Mouse (Mus musculus) CH12.LX (cell line): ENCODE data around the gene Fam13c. TPM values are rescaled to one million over a fixed set of nuclear protein-coding genes. Genes with fewer than 3 reads are reported as not detected.

Experiments used
- DNase-seq: peaks from one replicate; pipeline ENCODE4 v3.0.0-alpha.2; 2013; ENCODE audit errors: extremely low read depth
- H3K27ac ChIP-seq: 2 replicates; pipeline ENCODE4 v1.5.1; 2012; ENCODE audit warnings: low read depth, mild to moderate bottlenecking, control low read depth, moderate library complexity; ENCODE audit not compliant: insufficient read depth
- H3K27me3 ChIP-seq: replicated peaks from 2 replicates; pipeline ENCODE3; 2012; ENCODE audit warnings: inconsistent platforms
- H3K36me3 ChIP-seq, 2 experiments: replicated peaks in 1 of 2; 2 replicates each; pipeline versions ENCODE3 to v1.6.1; 2012; ENCODE audit warnings: inconsistent platforms in 1 of 2, low read length in 1 of 2, mild to moderate bottlenecking in 1 of 2, mixed read lengths in 1 of 2, moderate library complexity in 1 of 2; ENCODE audit not compliant: control insufficient read depth in 1 of 2, insufficient read depth in 1 of 2
- H3K4me1 ChIP-seq, 2 experiments: 2 replicates each; pipeline ENCODE4 v1.6.1; 2012; ENCODE audit warnings: inconsistent platforms in 1 of 2, moderate library complexity in 1 of 2; ENCODE audit not compliant: insufficient read depth in 2 of 2, control insufficient read depth in 1 of 2
- H3K4me2 ChIP-seq: 2 replicates; pipeline ENCODE4 v1.6.1; 2012; ENCODE audit warnings: low read depth, mild to moderate bottlenecking, control low read depth; ENCODE audit not compliant: poor library complexity, insufficient read depth, severe bottlenecking
- H3K4me3 ChIP-seq, 3 experiments: fragments of 150-350 bp in 1 of 3; sonication (generic) in 1 of 3; replicated peaks in 1 of 3; 2 replicates each; pipeline versions ENCODE3 to v1.5.1; 2011 to 2012; ENCODE audit warnings: low read depth in 2 of 3, low read length in 2 of 3, mild to moderate bottlenecking in 2 of 3, moderate library complexity in 2 of 3, control low read depth in 1 of 3, improper control_type of control experiment in 1 of 3, inconsistent platforms in 1 of 3, mixed read lengths in 1 of 3; ENCODE audit not compliant: poor library complexity in 1 of 3
- H3K79me2 ChIP-seq: replicated peaks from 2 replicates; pipeline ENCODE4 v1.6.1; 2012; ENCODE audit warnings: mild to moderate bottlenecking, moderate library complexity; ENCODE audit not compliant: control insufficient read depth, poor library complexity, insufficient read depth, severe bottlenecking; ENCODE audit errors: extremely low read depth
- H3K9ac ChIP-seq: 2 replicates; pipeline ENCODE4 v1.6.1; 2012; ENCODE audit warnings: low read depth, mild to moderate bottlenecking, control low read depth, moderate library complexity; ENCODE audit not compliant: insufficient read depth
- H3K9me3 ChIP-seq: replicated peaks from 2 replicates; pipeline ENCODE3; 2012; ENCODE audit warnings: low read length, inconsistent platforms, mixed read lengths
- BHLHE40 ChIP-seq: IDR thresholded peaks from 2 replicates; pipeline ENCODE4 v1.6.1; 2011; ENCODE audit warnings: mild to moderate bottlenecking, low read depth, low read length, improper control_type of control experiment
- CHD1 ChIP-seq: IDR thresholded peaks from 2 replicates; pipeline ENCODE4 v1.6.1; 2012; ENCODE audit warnings: low read depth, low read length, improper control_type of control experiment, inconsistent platforms
- CTCF ChIP-seq, 2 experiments: IDR thresholded peaks in 1 of 2; conservative IDR thresholded peaks in 1 of 2; 2 replicates each; pipeline ENCODE4 v1.5.1; 2011 to 2012; ENCODE audit warnings: low read depth in 2 of 2, low read length in 2 of 2, improper control_type of control experiment in 1 of 2, inconsistent platforms in 1 of 2, mild to moderate bottlenecking in 1 of 2, moderate library complexity in 1 of 2
- ELF1 ChIP-seq: IDR thresholded peaks from 2 replicates; pipeline ENCODE4 v1.6.1; 2014; ENCODE audit warnings: low read depth, mild to moderate bottlenecking, inconsistent platforms, low read length, improper control_type of control experiment
- IRF4 ChIP-seq: IDR thresholded peaks from 2 replicates; pipeline ENCODE4 v1.6.1; 2014; ENCODE audit warnings: low read depth, mild to moderate bottlenecking, inconsistent platforms, low read length, improper control_type of control experiment
- MAFK ChIP-seq: IDR thresholded peaks from 2 replicates; pipeline ENCODE4 v1.6.1; 2011; ENCODE audit warnings: low read length, improper control_type of control experiment; ENCODE audit not compliant: insufficient replicate concordance
- MAX ChIP-seq: IDR thresholded peaks from 2 replicates; pipeline ENCODE4 v1.6.1; 2011; ENCODE audit warnings: low read length, improper control_type of control experiment
- MEF2A ChIP-seq: IDR thresholded peaks from 2 replicates; pipeline ENCODE4 v1.6.1; 2014; ENCODE audit warnings: low read depth, mild to moderate bottlenecking, inconsistent platforms, low read length, improper control_type of control experiment, borderline replicate concordance
- MXI1 ChIP-seq: IDR thresholded peaks from 2 replicates; pipeline ENCODE4 v1.6.1; 2011; ENCODE audit warnings: mild to moderate bottlenecking, low read depth, low read length, improper control_type of control experiment
- NELFE ChIP-seq: IDR thresholded peaks from 2 replicates; pipeline ENCODE4 v1.6.1; 2011; ENCODE audit warnings: low read depth, low read length, improper control_type of control experiment
- PAX5 ChIP-seq: IDR thresholded peaks from 2 replicates; pipeline ENCODE4 v1.6.1; 2012; ENCODE audit warnings: low read length, inconsistent platforms, mixed read lengths
- RAD21 ChIP-seq: IDR thresholded peaks from 2 replicates; pipeline ENCODE4 v1.6.1; 2011; ENCODE audit warnings: low read depth, mild to moderate bottlenecking, low read length, improper control_type of control experiment, moderate library complexity
- SIN3A ChIP-seq: IDR thresholded peaks from 2 replicates; pipeline ENCODE4 v1.6.1; 2012; ENCODE audit warnings: low read length, improper control_type of control experiment, inconsistent platforms
- SMC3 ChIP-seq: IDR thresholded peaks from 2 replicates; pipeline ENCODE4 v1.6.1; 2011; ENCODE audit warnings: low read depth, low read length, improper control_type of control experiment
- TBP ChIP-seq: conservative IDR thresholded peaks from 2 replicates; pipeline ENCODE4 v1.6.1; 2011; ENCODE audit warnings: low read depth, low read length, improper control_type of control experiment
- dilution Hi-C: fragments of 300-500 bp; cut with MboI; formaldehyde crosslinking; loops from 2 replicates; pipeline ENCODE4 v1.14.3; 2020; ENCODE audit warnings: low sequenced_read_pairs; ENCODE audit not compliant: extremely low pct_unique_long_range_greater_than_20kb, extremely low pct_ligation_motif_present
- in situ Hi-C: fragments of 300-500 bp; cut with MboI; formaldehyde crosslinking; loops from 3 replicates; pipeline ENCODE4 v1.14.3; 2019; ENCODE audit warnings: low sequenced_read_pairs, low pct_ligation_motif_present, low pct_unique_long_range_greater_than_20kb, mixed read lengths
- polyA plus RNA-seq: library from polyadenylated mRNA; unstranded; fragments of >175 nt; gene quantifications from 2 replicates; pipeline ENCODE4 v1.2.1, GENCODE M21; 2012; ENCODE audit warnings: low read depth; ENCODE audit not compliant: insufficient read length
- total RNA-seq, 2 experiments: library from RNA; depleted of rRNA; stranded (reverse); fragments of 300-350 nt in 1 of 2; fragments of >200 nt in 1 of 2; gene quantifications; 2 replicates each; pipeline ENCODE4 v1.2.3; 2012 to 2014

The Fam13c gene
- total and polyA plus RNA-seq, 3 experiments, result not detected

GRCm38 (mm10) chr10:70563636-70564035, 123.4 kb downstream of the Fam13c start:
- dilution Hi-C loops (no loop called here), in situ Hi-C loops (loop anchor here (25.0 kb wide), 1 partner anchor 251 kb away; no protein-coding TSS in a partner anchor)
- Histone ChIP-seq H3K4me2 (no peak overlapping the region), H3K9me3 (peaks cover 46% of the 10 kb centered on the region), H3K36me3 (no peaks in the 10 kb centered on the region), H3K4me3 (no peak overlapping the region), H3K27me3 (no peaks in the 10 kb centered on the region), H3K27ac (no peak overlapping the region), H3K4me1 (no peaks in the 10 kb centered on the region), H3K9ac (no peak overlapping the region), H3K79me2 (no peaks in the 10 kb centered on the region)
- DNase-seq, result peak; percentile 0
- TF ChIP-seq IRF4 (no peak), SMC3 (peak; percentile 24; the same call in 1 of the 2 replicates), CTCF (conservative IDR thresholded peaks at IDR 0.05 in 1 of 2, IDR thresholded peaks at IDR 0.05 in 1 of 2; ENCODE audit: low read depth in 2 of 2, low read length in 2 of 2) (peak in 1 of 2 experiments; percentile 51; a peak in 2 of 4 replicates), RAD21 (peak; percentile 45)

GRCm38 (mm10) chr10:70581556-70582211, 141.4 kb downstream of the Fam13c start:
- Histone ChIP-seq H3K4me1 (no peaks in the 10 kb centered on the region), H3K27me3 (no peaks in the 10 kb centered on the region), H3K4me3 (no peak overlapping the region), H3K9me3 (peaks cover 30% of the 10 kb centered on the region), H3K36me3 (no peaks in the 10 kb centered on the region), H3K27ac (no peak overlapping the region), H3K4me2 (no peak overlapping the region), H3K9ac (no peak overlapping the region), H3K79me2 (no peaks in the 10 kb centered on the region)
- no peak for TF ChIP-seq MAX
- TF ChIP-seq MXI1, result no peak
- no peak for TF ChIP-seq CHD1
- TF ChIP-seq SMC3, result no peak
- no peak for TF ChIP-seq MAFK
- TF ChIP-seq NELFE, result no peak
- no peak for TF ChIP-seq PAX5
- TF ChIP-seq TBP, result no peak
- TF ChIP-seq ELF1, result no peak
- no peak for TF ChIP-seq BHLHE40
- DNase-seq, result no peak
- in situ Hi-C loops (no loop called here), dilution Hi-C loops (no loop called here)

- Histone ChIP-seq H3K4me1 (no peaks in the 10 kb centered on the region), H3K27me3 (no peaks in the 10 kb centered on the region), H3K9me3 (peaks cover 35% of the 10 kb centered on the region), H3K79me2 (no peaks in the 10 kb centered on the region), H3K4me2 (no peak overlapping the region), H3K9ac (no peak overlapping the region), H3K27ac (no peak overlapping the region), H3K36me3 (no peaks in the 10 kb centered on the region), H3K4me3 (no peak overlapping the region)
- in situ Hi-C loops (no loop called here), dilution Hi-C loops (no loop called here)
- TF ChIP-seq SIN3A, result no peak
- no peak for TF ChIP-seq MEF2A
- no peak for DNase-seq
Observed at GRCm38 (mm10) chr10:70584171-70584570, 143.9 kb downstream of the Fam13c start.
